Mouse (Mus musculus): ENCODE measurements at regions not wholly inside any gene's neighbourhood (a gene's known extent, or its start where the extent isn't known, plus 50 kb on each side); places are given as distances from the start of the nearest gene placed in this dataset.

- Histone ChIP-seq H3K4me3 (replicated peaks; ENCODE audit: low read length) (no peak overlapping the region), H3K4me1 (replicated peaks; ENCODE audit: low read depth, low read length) (peaks cover 5% of the 10 kb centered on the region; the same call in 1 of the 2 replicates), H3K36me3 (ENCODE audit: insufficient read depth, low read length) (no peaks in the 10 kb centered on the region), H3K27me3 (ENCODE audit: insufficient read depth, low read length) (0 out of 2 replicates have a peak, but pooled peaks cover under 1% of the 10 kb centered on the region), H3K9me3 (ENCODE audit: low read length) (peaks cover 5% of the 10 kb centered on the region; the same call in 1 of the 2 replicates)
- no peak for TF ChIP-seq NANOG (IDR thresholded peaks at IDR 0.05; ENCODE audit: borderline replicate concordance, low read length)
- no peak for TF ChIP-seq POU5F1 (IDR thresholded peaks at IDR 0.05; ENCODE audit: borderline replicate concordance, low read length)
- no peak for TF ChIP-seq CTCF (conservative IDR thresholded peaks at IDR 0.05; ENCODE audit: low read length)
These were observed 179.1 kb upstream of the Adgrl2 start for GRCm38 (mm10) chr3:149169442-149169841.

GRCm38 (mm10) chr3:149167997-149168396 lies 177.6 kb upstream of the Adgrl2 start:
- Histone ChIP-seq H3K4me3 (replicated peaks; ENCODE audit: low read length) (no peak overlapping the region), H3K9me3 (ENCODE audit: low read length) (no peaks in the 10 kb centered on the region), H3K4me1 (replicated peaks; ENCODE audit: low read depth, low read length) (no peaks in the 10 kb centered on the region), H3K36me3 (ENCODE audit: insufficient read depth, low read length) (no peaks in the 10 kb centered on the region), H3K27me3 (ENCODE audit: insufficient read depth, low read length) (no peaks in the 10 kb centered on the region)
- TF ChIP-seq CTCF (conservative IDR thresholded peaks at IDR 0.05; ENCODE audit: low read length) (no peak), POU5F1 (IDR thresholded peaks at IDR 0.05; ENCODE audit: borderline replicate concordance, low read length) (no peak), NANOG (IDR thresholded peaks at IDR 0.05; ENCODE audit: borderline replicate concordance, low read length) (no peak)

DNA sequence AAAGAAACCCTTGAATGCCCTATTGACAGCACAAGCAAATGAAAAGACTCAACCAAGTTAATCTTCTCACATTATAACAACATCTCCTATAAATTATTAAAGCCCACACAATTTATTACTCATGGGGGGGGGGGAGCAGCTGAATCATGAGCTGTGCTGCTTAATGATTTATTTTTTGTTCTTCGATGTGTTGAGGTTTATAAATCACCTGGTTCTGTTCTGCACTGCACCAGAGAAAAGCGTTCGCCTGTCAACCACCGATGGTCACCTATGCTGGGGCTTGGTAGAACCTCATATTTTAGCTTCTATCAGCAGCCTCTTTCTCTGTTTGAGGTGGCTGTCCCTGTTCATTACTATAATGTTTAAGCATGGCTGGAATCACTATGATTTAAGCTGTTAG lies 174.4 kb upstream of the Adgrl2 start:
- no peaks in the 10 kb centered on the region for H3K4me1 ChIP-seq (replicated peaks; ENCODE audit: low read depth, low read length)
- H3K9me3 ChIP-seq (ENCODE audit: low read length), result no peaks in the 10 kb centered on the region
- no peak overlapping the region for H3K4me3 ChIP-seq (replicated peaks; ENCODE audit: low read length)
- no peaks in the 10 kb centered on the region for H3K36me3 ChIP-seq (ENCODE audit: insufficient read depth, low read length)
- TF ChIP-seq CTCF (conservative IDR thresholded peaks at IDR 0.05; ENCODE audit: low read length) (no peak), NANOG (IDR thresholded peaks at IDR 0.05; ENCODE audit: borderline replicate concordance, low read length) (no peak), POU5F1 (IDR thresholded peaks at IDR 0.05; ENCODE audit: borderline replicate concordance, low read length) (no peak)
- H3K27me3 ChIP-seq (ENCODE audit: insufficient read depth, low read length), result no peaks in the 10 kb centered on the region

DNA sequence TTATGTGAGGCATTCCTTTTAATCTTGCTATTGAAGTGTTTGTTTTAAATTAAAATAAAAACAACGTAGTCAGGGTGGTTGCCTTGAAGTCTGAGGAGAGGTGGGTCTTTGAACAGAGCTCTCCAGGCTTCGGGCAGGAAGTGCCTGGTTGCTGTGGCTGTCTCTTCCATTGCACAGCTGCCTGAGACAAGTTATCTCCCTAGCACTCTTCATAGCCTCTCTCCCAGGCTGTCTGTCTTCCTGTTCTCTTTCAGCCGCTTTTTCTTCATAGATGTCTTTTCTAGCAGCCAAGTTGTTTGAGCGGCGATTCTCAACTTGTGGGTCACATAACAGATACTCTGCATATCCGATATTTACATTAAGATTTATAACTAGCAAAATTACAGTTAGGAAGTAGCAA lies 173.2 kb upstream of the Adgrl2 start:
- no peaks in the 10 kb centered on the region for H3K27me3 ChIP-seq (ENCODE audit: insufficient read depth, low read length)
- TF ChIP-seq CTCF (conservative IDR thresholded peaks at IDR 0.05; ENCODE audit: low read length) (no peak), NANOG (IDR thresholded peaks at IDR 0.05; ENCODE audit: borderline replicate concordance, low read length) (no peak), POU5F1 (IDR thresholded peaks at IDR 0.05; ENCODE audit: borderline replicate concordance, low read length) (no peak)
- no peak overlapping the region for H3K4me3 ChIP-seq (replicated peaks; ENCODE audit: low read length)
- H3K4me1 ChIP-seq (replicated peaks; ENCODE audit: low read depth, low read length), result peaks cover 7% of the 10 kb centered on the region
- H3K36me3 ChIP-seq (ENCODE audit: insufficient read depth, low read length), result no peaks in the 10 kb centered on the region
- H3K9me3 ChIP-seq (ENCODE audit: low read length), result no peaks in the 10 kb centered on the region

- H3K4me3 ChIP-seq (replicated peaks; ENCODE audit: low read length), result no peak overlapping the region
- no peaks in the 10 kb centered on the region for H3K9me3 ChIP-seq (ENCODE audit: low read length)
- TF ChIP-seq NANOG (IDR thresholded peaks at IDR 0.05; ENCODE audit: borderline replicate concordance, low read length) (no peak), POU5F1 (IDR thresholded peaks at IDR 0.05; ENCODE audit: borderline replicate concordance, low read length) (no peak), CTCF (conservative IDR thresholded peaks at IDR 0.05; ENCODE audit: low read length) (no peak)
- H3K36me3 ChIP-seq (ENCODE audit: insufficient read depth, low read length), result no peaks in the 10 kb centered on the region
- peaks cover 11% of the 10 kb centered on the region for H3K4me1 ChIP-seq (replicated peaks; ENCODE audit: low read depth, low read length)
- H3K27me3 ChIP-seq (ENCODE audit: insufficient read depth, low read length), result no peaks in the 10 kb centered on the region
These were observed 170.5 kb upstream of the Adgrl2 start for GRCm38 (mm10) chr3:149160833-149161232.

DNA sequence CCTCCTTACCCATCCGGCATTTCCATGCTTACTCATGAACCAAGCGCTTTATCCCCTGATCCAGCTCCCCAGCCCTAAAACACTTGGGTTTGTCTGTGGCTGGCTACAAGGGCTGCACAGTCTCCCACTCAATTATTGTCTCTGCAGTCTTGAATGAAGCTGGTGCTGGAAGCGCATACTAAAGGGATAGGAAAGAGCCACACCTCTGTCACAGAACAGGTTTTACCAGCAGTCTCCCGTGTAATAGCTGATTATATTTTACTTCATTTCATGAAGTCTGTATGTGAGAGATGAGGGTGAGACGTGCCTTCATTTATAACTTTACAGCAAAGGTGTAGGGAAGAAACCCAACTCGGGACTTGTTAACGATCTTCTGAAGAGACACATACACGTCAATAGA lies 167.0 kb upstream of the Adgrl2 start:
- H3K4me3 ChIP-seq (replicated peaks; ENCODE audit: low read length), result no peak overlapping the region
- H3K4me1 ChIP-seq (replicated peaks; ENCODE audit: low read depth, low read length), result peaks cover 11% of the 10 kb centered on the region
- no peaks in the 10 kb centered on the region for H3K36me3 ChIP-seq (ENCODE audit: insufficient read depth, low read length)
- H3K27me3 ChIP-seq (ENCODE audit: insufficient read depth, low read length), result no peaks in the 10 kb centered on the region
- no peak for TF ChIP-seq CTCF (conservative IDR thresholded peaks at IDR 0.05; ENCODE audit: low read length)
- no peak for TF ChIP-seq NANOG (IDR thresholded peaks at IDR 0.05; ENCODE audit: borderline replicate concordance, low read length)
- no peak for TF ChIP-seq POU5F1 (IDR thresholded peaks at IDR 0.05; ENCODE audit: borderline replicate concordance, low read length)
- no peaks in the 10 kb centered on the region for H3K9me3 ChIP-seq (ENCODE audit: low read length)

- TF ChIP-seq POU5F1 (IDR thresholded peaks at IDR 0.05; ENCODE audit: borderline replicate concordance, low read length), result no peak
- no peak for TF ChIP-seq CTCF (conservative IDR thresholded peaks at IDR 0.05; ENCODE audit: low read length)
- no peak for TF ChIP-seq NANOG (IDR thresholded peaks at IDR 0.05; ENCODE audit: borderline replicate concordance, low read length)
- no peaks in the 10 kb centered on the region for H3K4me1 ChIP-seq (replicated peaks; ENCODE audit: low read depth, low read length)
- no peaks in the 10 kb centered on the region for H3K27me3 ChIP-seq (ENCODE audit: insufficient read depth, low read length)
- H3K36me3 ChIP-seq (ENCODE audit: insufficient read depth, low read length), result no peaks in the 10 kb centered on the region
- H3K9me3 ChIP-seq (ENCODE audit: low read length), result peaks cover 21% of the 10 kb centered on the region
- H3K4me3 ChIP-seq (replicated peaks; ENCODE audit: low read length), result no peak overlapping the region
These were observed 162.0 kb upstream of the Adgrl2 start for GRCm38 (mm10) chr3:149152312-149152711.

DNA sequence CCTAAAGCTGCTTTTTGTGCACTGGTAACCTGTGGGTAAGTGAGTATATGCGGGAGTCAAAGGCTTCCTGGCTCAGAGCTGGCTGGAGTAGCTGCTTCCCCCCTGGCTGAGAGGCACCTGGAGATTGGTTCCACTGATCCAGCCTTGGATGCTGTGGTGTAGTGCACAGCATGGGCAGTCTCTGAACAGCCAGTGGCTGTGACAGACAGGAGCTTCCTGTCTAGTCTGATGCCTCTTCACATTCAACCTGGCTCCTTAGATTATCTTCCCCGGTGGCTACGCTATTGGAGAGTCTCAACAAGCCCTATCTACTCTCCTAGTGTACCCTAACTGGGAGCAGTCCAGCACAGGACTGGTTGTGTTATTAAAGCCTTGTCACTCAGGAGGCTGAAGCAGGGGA lies 160.4 kb upstream of the Adgrl2 start:
- H3K4me1 ChIP-seq (replicated peaks; ENCODE audit: low read depth, low read length), result peaks cover 4% of the 10 kb centered on the region; the same call in 1 of the 2 replicates
- no peak overlapping the region for H3K4me3 ChIP-seq (replicated peaks; ENCODE audit: low read length)
- TF ChIP-seq POU5F1 (IDR thresholded peaks at IDR 0.05; ENCODE audit: borderline replicate concordance, low read length) (no peak), CTCF (conservative IDR thresholded peaks at IDR 0.05; ENCODE audit: low read length) (no peak), NANOG (IDR thresholded peaks at IDR 0.05; ENCODE audit: borderline replicate concordance, low read length) (no peak)
- H3K36me3 ChIP-seq (ENCODE audit: insufficient read depth, low read length), result no peaks in the 10 kb centered on the region
- no peaks in the 10 kb centered on the region for H3K27me3 ChIP-seq (ENCODE audit: insufficient read depth, low read length)
- H3K9me3 ChIP-seq (ENCODE audit: low read length), result peaks cover 21% of the 10 kb centered on the region

GRCm38 (mm10) chr3:149148608-149149007 lies 158.3 kb upstream of the Adgrl2 start:
- H3K27me3 ChIP-seq (ENCODE audit: insufficient read depth, low read length), result no peaks in the 10 kb centered on the region
- peaks cover 21% of the 10 kb centered on the region for H3K9me3 ChIP-seq (ENCODE audit: low read length)
- peaks cover 4% of the 10 kb centered on the region; the same call in 1 of the 2 replicates for H3K4me1 ChIP-seq (replicated peaks; ENCODE audit: low read depth, low read length)
- no peak overlapping the region for H3K4me3 ChIP-seq (replicated peaks; ENCODE audit: low read length)
- H3K36me3 ChIP-seq (ENCODE audit: insufficient read depth, low read length), result no peaks in the 10 kb centered on the region
- TF ChIP-seq CTCF (conservative IDR thresholded peaks at IDR 0.05; ENCODE audit: low read length) (no peak), NANOG (IDR thresholded peaks at IDR 0.05; ENCODE audit: borderline replicate concordance, low read length) (no peak), POU5F1 (IDR thresholded peaks at IDR 0.05; ENCODE audit: borderline replicate concordance, low read length) (no peak)
